Mouse (Mus musculus) heart, postnatal 4 days (tissue): ENCODE results near the gene Ugt1a8. TPM values are rescaled to one million over a fixed set of nuclear protein-coding genes. Genes with fewer than 3 reads are reported as not detected.

ENCODE experiments used
- DNase-seq: peaks from one replicate; pipeline ENCODE4 v3.0.0; 2021
- total RNA-seq, 2 experiments: library from RNA; stranded (reverse); gene quantifications; 2 replicates each; pipeline ENCODE4 v1.2.3; 2021

Ugt1a8 gene
- total RNA-seq, 2 experiments from 2014 or later, result not detected

GRCm38 (mm10) chr1:88262255-88262654 is 174.6 kb downstream of the Ugt1a8 start:
- peak; percentile 77 for DNase-seq

GRCm38 (mm10) chr1:88262961-88263360 is 175.3 kb downstream of the Ugt1a8 start:
- no peak for DNase-seq

DNA sequence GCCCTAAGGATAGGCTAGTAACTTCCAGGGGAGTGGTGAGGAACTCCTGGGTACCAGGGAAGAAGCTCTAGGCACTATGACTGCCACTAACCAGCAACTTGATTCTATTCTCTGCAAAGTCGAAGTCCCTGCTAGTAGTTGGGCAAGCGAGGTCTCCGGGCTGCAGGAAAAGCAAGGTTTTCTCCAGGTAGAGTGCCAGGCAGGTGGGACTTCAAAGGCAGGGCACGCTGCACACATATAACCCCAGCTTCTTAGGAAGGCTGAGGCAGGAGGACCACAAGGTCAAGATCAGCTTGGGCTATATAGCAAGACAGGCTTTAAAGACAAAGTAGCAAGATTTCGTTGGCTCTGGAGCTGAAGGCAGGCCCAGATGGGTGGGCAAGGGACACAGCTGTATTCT is 176.2 kb downstream of the Ugt1a8 start:
- DNase-seq, result no peak

GRCm38 (mm10) chr1:88264237-88264868 is 176.7 kb downstream of the Ugt1a8 start:
- DNase-seq, result no peak

GRCm38 (mm10) chr1:88264869-88265240 is 177.2 kb downstream of the Ugt1a8 start:
- DNase-seq, result no peak

DNA sequence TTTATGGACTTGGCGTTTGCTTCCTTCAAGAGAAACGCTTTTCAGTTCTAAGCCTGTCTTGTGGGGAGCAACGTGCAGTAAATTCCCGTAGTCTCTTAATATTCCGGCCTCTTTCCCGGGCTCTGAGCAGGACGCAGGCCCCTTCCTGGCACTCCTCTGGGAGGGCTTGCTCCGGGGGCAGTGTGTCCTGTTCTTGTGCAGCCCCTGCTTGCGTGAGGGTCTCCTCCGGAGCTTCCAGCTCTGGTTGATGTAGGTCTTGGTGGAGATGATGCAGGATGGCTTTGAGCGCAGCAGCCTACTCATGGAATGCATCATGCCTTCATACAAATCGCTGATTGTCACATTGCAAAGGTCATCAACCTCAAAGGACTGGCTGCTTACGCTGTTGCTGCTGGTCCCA is 178.5 kb downstream of the Ugt1a8 start:
- DNase-seq, result no peak

DNA sequence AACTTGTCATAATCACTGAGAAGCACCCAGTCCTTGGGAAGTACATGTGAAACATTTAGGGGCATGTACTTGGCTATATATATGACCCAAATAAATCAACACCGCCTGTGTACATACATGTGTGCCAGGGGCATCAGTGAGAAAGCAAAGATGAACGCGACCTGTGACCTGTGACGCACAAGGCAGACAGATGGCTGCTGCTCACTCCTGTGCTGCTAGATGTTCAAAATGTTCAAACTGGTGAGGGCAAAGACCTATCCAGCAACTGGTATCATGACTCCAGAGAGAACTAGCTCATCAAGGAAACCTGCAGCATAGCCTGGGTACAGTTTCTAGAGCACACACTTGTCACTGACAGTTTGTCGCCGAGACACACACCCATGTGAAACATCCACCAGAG is 179.9 kb downstream of the Ugt1a8 start:
- DNase-seq, result no peak

DNA sequence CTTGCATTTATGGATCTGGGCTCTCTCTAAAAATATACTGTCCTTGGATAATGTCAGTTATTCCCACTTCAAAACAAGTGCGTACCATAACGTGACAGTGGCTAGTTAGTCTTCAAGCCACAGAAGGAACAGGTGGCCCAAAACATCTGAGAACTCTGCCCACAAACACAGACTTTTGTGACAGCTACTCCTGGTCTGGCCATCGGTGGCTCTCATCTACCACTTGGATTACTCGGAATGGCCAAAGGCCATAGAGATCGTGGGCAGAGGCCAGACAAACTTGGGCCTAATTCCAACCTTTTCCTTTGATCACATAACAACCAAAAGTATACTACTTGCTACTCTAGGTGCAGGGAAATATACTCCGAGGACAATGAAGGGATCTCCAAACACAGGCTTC is 180.5 kb downstream of the Ugt1a8 start:
- DNase-seq, result no peak

Other genes with a start within 250 kb of the Ugt1a8 start
- 10 to 100 TPM; 53.4 to 55.2 TPM for gene Dgkd, start 234.5 kb upstream of the Ugt1a8 start, total RNA-seq
- gene Usp40, start 79.3 kb upstream of the Ugt1a8 start, total RNA-seq, result 10 to 100 TPM; 24.8 to 26.2 TPM
- not detected for gene Ugt1a10, start 32.4 kb upstream of the Ugt1a8 start, total RNA-seq
- gene Ugt1a9, start 17.0 kb upstream of the Ugt1a8 start, total RNA-seq, result not detected
- 1 to 10 TPM in 1 of 2 experiments, under 1 TPM in 1; 0.72 to 1.2 TPM for gene Ugt1a7c, start 7.2 kb downstream of the Ugt1a8 start, total RNA-seq
- gene Ugt1a6b, start 15.4 kb downstream of the Ugt1a8 start, total RNA-seq, result 1 to 10 TPM in 1 of 2 experiments, not detected in 1; 1.1 TPM
- under 1 TPM; 0.63 to 0.81 TPM for gene Ugt1a6a, start 47.0 kb downstream of the Ugt1a8 start, total RNA-seq
- gene Ugt1a5, start 78.2 kb downstream of the Ugt1a8 start, total RNA-seq, result not detected
- not detected for gene Ugt1a2, start 112.8 kb downstream of the Ugt1a8 start, total RNA-seq
- 1 to 10 TPM; 1.6 to 1.8 TPM for gene Dnajb3, start 118.0 kb downstream of the Ugt1a8 start, total RNA-seq
- gene Ugt1a1, start 124.1 kb downstream of the Ugt1a8 start, total RNA-seq, result not detected
- under 1 TPM in 1 of 2 experiments, not detected in 1; 0.02 TPM for gene Mroh2a, start 139.2 kb downstream of the Ugt1a8 start, total RNA-seq
- gene Hjurp, start 189.8 kb downstream of the Ugt1a8 start, total RNA-seq, result 100 to 1,000 TPM in 1 of 2 experiments, 10 to 100 TPM in 1; 97.1 to 100 TPM
- gene Trpm8, start 189.8 kb downstream of the Ugt1a8 start, total RNA-seq, result not detected